Mouse (Mus musculus) frontal cortex, adult (tissue): ENCODE data around the gene Olfr1097.

Experiments used
- ATAC-seq: cut with Nextera tagmentation; 2 replicates; pipeline ENCODE4 v1.9.2; 2017; ENCODE audit warnings: mild to moderate bottlenecking, moderate library complexity, mixed read lengths; ENCODE audit not compliant: low TSS enrichment

Olfr1097 gene

GRCm38 (mm10) chr2:86892116-86892515 lies at the start of gene Olfr1097:
Olfr1097 (minus strand) TSS chr2:86892216.
- no peak for ATAC-seq

- peak; percentile 94 for ATAC-seq
Measured at GRCm38 (mm10) chr2:86926557-86926956, 34.5 kb upstream of the Olfr1097 start.

GRCm38 (mm10) chr2:86924445-86924844 lies 32.4 kb upstream of the Olfr1097 start, which contains the start of gene Olfr1098:
Olfr1098 (minus strand) TSS chr2:86924545.
- no peak for ATAC-seq

- ATAC-seq, result peak; percentile 91
Measured at GRCm38 (mm10) chr2:86905647-86906046, 13.6 kb upstream of the Olfr1097 start.

- ATAC-seq, result no peak
Measured at GRCm38 (mm10) chr2:86874702-86875101, 17.3 kb downstream of the Olfr1097 start, which contains the start of gene Gm13723. Gm13723 (minus strand) TSS chr2:86874802.

- ATAC-seq, result no peak
Measured at GRCm38 (mm10) chr2:86851596-86851995, 40.4 kb downstream of the Olfr1097 start, which contains the start of gene Olfr1095. Olfr1095 (minus strand) TSS chr2:86851696.
